Mouse (Mus musculus): ENCODE results near the gene P2rx6. TPM values are rescaled to one million over a fixed set of nuclear protein-coding genes. Genes with fewer than 3 reads are reported as not detected.
A peak's percentile ranks its signal among the peaks of the same experiment; 100 is the strongest.
"Not testable (repeated sequence)": the region's sequence is repeated elsewhere in the genome, so short reads cannot be mapped to it uniquely, and the experiment has no call there.

P2rx6 gene
- polyA plus RNA-seq, 1 experiment = 2.9 TPM

- H3K4me1 ChIP-seq (ENCODE audit: control insufficient read depth, insufficient read depth, low read length) = peaks cover 1% of the 10 kb centered on the region; the same call in 1 of the 2 replicates
- TF ChIP-seq POLR2A (IDR thresholded peaks at IDR 0.05; ENCODE audit: extremely low read depth, insufficient read depth, low read length) (no peak), CTCF (IDR thresholded peaks at IDR 0.05; ENCODE audit: extremely low read depth, insufficient read depth, low read length) (no peak)
- peak overlapping the region; percentile 65 for H3K4me3 ChIP-seq (ENCODE audit: insufficient read depth, low read length)
- no peak overlapping the region for H3K27ac ChIP-seq (ENCODE audit: insufficient read depth, low read length)
These were observed 15.1 kb downstream of the P2rx6 start for GRCm38 (mm10) chr16:17576825-17577215.

GRCm38 (mm10) chr16:17583064-17583463 lies 21.4 kb downstream of the P2rx6 start, which contains the start of gene Slc7a4:
Gene Slc7a4, minus strand, starts transcription at chr16:17583214.
- Histone ChIP-seq H3K4me3 (ENCODE audit: insufficient read depth, low read length) (no peak within 1 kb of the TSS), H3K27ac (ENCODE audit: insufficient read depth, low read length) (no peak within 1 kb of the TSS), H3K4me1 (ENCODE audit: control insufficient read depth, insufficient read depth, low read length) (no peaks in the 10 kb centered on the region)
- TF ChIP-seq CTCF (IDR thresholded peaks at IDR 0.05; ENCODE audit: extremely low read depth, insufficient read depth, low read length) (peak; percentile 49), POLR2A (IDR thresholded peaks at IDR 0.05; ENCODE audit: extremely low read depth, insufficient read depth, low read length) (no peak)

- no peaks in the 10 kb centered on the region for H3K4me1 ChIP-seq (ENCODE audit: control insufficient read depth, insufficient read depth, low read length)
- no peak for TF ChIP-seq POLR2A (IDR thresholded peaks at IDR 0.05; ENCODE audit: extremely low read depth, insufficient read depth, low read length)
- no peak for TF ChIP-seq CTCF (IDR thresholded peaks at IDR 0.05; ENCODE audit: extremely low read depth, insufficient read depth, low read length)
- H3K27ac ChIP-seq (ENCODE audit: insufficient read depth, low read length) = no peak overlapping the region
- no peak overlapping the region for H3K4me3 ChIP-seq (ENCODE audit: insufficient read depth, low read length)
These were observed 22.9 kb downstream of the P2rx6 start for GRCm38 (mm10) chr16:17584555-17584954.

- no peaks in the 10 kb centered on the region for H3K4me1 ChIP-seq (ENCODE audit: control insufficient read depth, insufficient read depth, low read length)
- H3K4me3 ChIP-seq (ENCODE audit: insufficient read depth, low read length) = no peak overlapping the region
- TF ChIP-seq CTCF (IDR thresholded peaks at IDR 0.05; ENCODE audit: extremely low read depth, insufficient read depth, low read length) (no peak), POLR2A (IDR thresholded peaks at IDR 0.05; ENCODE audit: extremely low read depth, insufficient read depth, low read length) (no peak)
- H3K27ac ChIP-seq (ENCODE audit: insufficient read depth, low read length) = no peak overlapping the region
These were observed 29.0 kb downstream of the P2rx6 start for GRCm38 (mm10) chr16:17590731-17591130.

- no peak overlapping the region for H3K4me3 ChIP-seq (ENCODE audit: insufficient read depth, low read length)
- H3K4me1 ChIP-seq (ENCODE audit: control insufficient read depth, insufficient read depth, low read length) = no peaks in the 10 kb centered on the region
- TF ChIP-seq CTCF (IDR thresholded peaks at IDR 0.05; ENCODE audit: extremely low read depth, insufficient read depth, low read length) (peak; percentile 24; the same call in 1 of the 2 replicates), POLR2A (IDR thresholded peaks at IDR 0.05; ENCODE audit: extremely low read depth, insufficient read depth, low read length) (no peak)
- H3K27ac ChIP-seq (ENCODE audit: insufficient read depth, low read length) = no peak overlapping the region
These were observed 39.4 kb downstream of the P2rx6 start for GRCm38 (mm10) chr16:17600944-17601562.

GRCm38 (mm10) chr16:17604941-17605340 lies 43.3 kb downstream of the P2rx6 start:
- H3K4me1 ChIP-seq (ENCODE audit: control insufficient read depth, insufficient read depth, low read length) = no peaks in the 10 kb centered on the region
- TF ChIP-seq CTCF (IDR thresholded peaks at IDR 0.05; ENCODE audit: extremely low read depth, insufficient read depth, low read length) (no peak), POLR2A (IDR thresholded peaks at IDR 0.05; ENCODE audit: extremely low read depth, insufficient read depth, low read length) (no peak)
- H3K27ac ChIP-seq (ENCODE audit: insufficient read depth, low read length) = no peak overlapping the region
- no peak overlapping the region for H3K4me3 ChIP-seq (ENCODE audit: insufficient read depth, low read length)

GRCm38 (mm10) chr16:17605684-17606083 lies 44.0 kb downstream of the P2rx6 start:
- Histone ChIP-seq H3K27ac (ENCODE audit: insufficient read depth, low read length) (no peak overlapping the region), H3K4me3 (ENCODE audit: insufficient read depth, low read length) (no peak overlapping the region), H3K4me1 (ENCODE audit: control insufficient read depth, insufficient read depth, low read length) (no peaks in the 10 kb centered on the region)
- TF ChIP-seq CTCF (IDR thresholded peaks at IDR 0.05; ENCODE audit: extremely low read depth, insufficient read depth, low read length) (no peak), POLR2A (IDR thresholded peaks at IDR 0.05; ENCODE audit: extremely low read depth, insufficient read depth, low read length) (no peak)

- H3K27ac ChIP-seq (ENCODE audit: insufficient read depth, low read length) = no peak overlapping the region
- H3K4me3 ChIP-seq (ENCODE audit: insufficient read depth, low read length) = no peak overlapping the region
- no peaks in the 10 kb centered on the region for H3K4me1 ChIP-seq (ENCODE audit: control insufficient read depth, insufficient read depth, low read length)
- TF ChIP-seq POLR2A (IDR thresholded peaks at IDR 0.05; ENCODE audit: extremely low read depth, insufficient read depth, low read length) (no peak), CTCF (IDR thresholded peaks at IDR 0.05; ENCODE audit: extremely low read depth, insufficient read depth, low read length) (no peak)
These were observed 49.7 kb downstream of the P2rx6 start for GRCm38 (mm10) chr16:17611383-17611782.

GRCm38 (mm10) chr16:17614740-17615139 lies 53.1 kb downstream of the P2rx6 start:
- H3K27ac ChIP-seq (ENCODE audit: insufficient read depth, low read length); H3K4me3 ChIP-seq (ENCODE audit: insufficient read depth, low read length); H3K4me1 ChIP-seq (ENCODE audit: control insufficient read depth, insufficient read depth, low read length): not testable (repeated sequence)
- TF ChIP-seq CTCF (IDR thresholded peaks at IDR 0.05; ENCODE audit: extremely low read depth, insufficient read depth, low read length) = peak; percentile 44; the same call in 1 of the 2 replicates

GRCm38 (mm10) chr16:17616212-17616611 lies 54.5 kb downstream of the P2rx6 start:
- Histone ChIP-seq H3K4me1 (ENCODE audit: control insufficient read depth, insufficient read depth, low read length) (peaks cover 5% of the 10 kb centered on the region; the same call in 1 of the 2 replicates), H3K27ac (ENCODE audit: insufficient read depth, low read length) (no peak overlapping the region), H3K4me3 (ENCODE audit: insufficient read depth, low read length) (no peak overlapping the region)
- no peak for TF ChIP-seq CTCF (IDR thresholded peaks at IDR 0.05; ENCODE audit: extremely low read depth, insufficient read depth, low read length)
- no peak for TF ChIP-seq POLR2A (IDR thresholded peaks at IDR 0.05; ENCODE audit: extremely low read depth, insufficient read depth, low read length)

All from cortical plate, adult 2 months (tissue).